Mouse (Mus musculus): ENCODE data around the gene Pptc7. TPM values are rescaled to one million over a fixed set of nuclear protein-coding genes. Genes with fewer than 3 reads are reported as not detected.

The Pptc7 gene
- total and polyA plus RNA-seq, 3 experiments: 77.5 to 133 (median 108) TPM

DNA sequence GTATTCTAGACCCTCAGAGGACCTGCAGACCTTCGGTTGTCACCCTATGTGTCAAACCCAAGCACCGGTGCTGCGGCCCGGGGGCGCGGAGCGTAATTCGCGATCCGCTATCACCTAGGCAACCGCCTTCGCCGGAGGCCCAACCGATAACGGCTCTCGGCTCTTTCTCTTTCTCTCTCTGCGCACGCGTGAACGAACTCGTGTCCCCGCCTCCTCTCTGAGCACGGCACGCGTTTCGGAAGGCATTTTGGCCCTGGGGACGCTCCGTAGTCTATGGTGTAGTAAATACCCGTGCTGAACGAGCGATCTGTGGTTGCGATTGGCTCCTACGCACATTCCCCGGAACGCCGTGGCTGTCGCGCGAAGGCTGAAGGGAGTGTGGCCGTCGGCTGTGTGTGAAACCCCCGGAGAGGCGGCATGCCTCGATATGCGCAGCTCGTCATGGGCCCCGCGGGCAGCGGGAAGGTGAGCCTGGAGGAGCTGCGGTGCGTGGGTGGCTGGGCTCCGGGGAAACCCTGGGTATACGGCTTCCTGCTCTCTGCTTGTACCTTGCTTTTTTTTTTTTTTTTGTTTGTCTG is 88.1 kb downstream of the Pptc7 start, which contains the start of gene Fam216a:
Fam216a (minus strand) TSS at position 173 of the 578 bp plus-strand sequence.
- Histone ChIP-seq H3K9ac (ENCODE audit: low read depth, low read length) (peak within 1 kb of the TSS; percentile 84), H3K36me3 (ENCODE audit: control insufficient read depth, insufficient read depth, low read length) (no peaks in the 10 kb centered on the region), H3K27me3 (ENCODE audit: control insufficient read depth, insufficient read depth, low read length) (no peaks in the 10 kb centered on the region), H3K4me3 (peak within 1 kb of the TSS; percentile 82), H3K27ac (peak within 1 kb of the TSS; percentile 91), H3K79me2 (replicated peaks; ENCODE audit: control insufficient read depth, insufficient read depth, low read length) (no peaks in the 10 kb centered on the region), H3K4me1 (ENCODE audit: control insufficient read depth, insufficient read depth, low read length) (no peaks in the 10 kb centered on the region)
- under 1% methylated on average over 53 of the region's 53 CpGs for WGBS
- intact Hi-C loops (cut with DNase I): loop anchor here (1.0 kb wide), 1 partner anchor 18 kb away; the partner anchor contains the start of genes Rad9b and Vps29
- TF ChIP-seq POLR2A (IDR thresholded peaks at IDR 0.05; ENCODE audit: insufficient read depth, low read depth, low read length) (peak; percentile 73), EP300 (IDR thresholded peaks at IDR 0.05; ENCODE audit: insufficient read depth, low read depth, low read length) (peak; percentile 95), CTCF (IDR thresholded peaks at IDR 0.05) (no peak)
- DNase-seq: peak; percentile 99

DNA sequence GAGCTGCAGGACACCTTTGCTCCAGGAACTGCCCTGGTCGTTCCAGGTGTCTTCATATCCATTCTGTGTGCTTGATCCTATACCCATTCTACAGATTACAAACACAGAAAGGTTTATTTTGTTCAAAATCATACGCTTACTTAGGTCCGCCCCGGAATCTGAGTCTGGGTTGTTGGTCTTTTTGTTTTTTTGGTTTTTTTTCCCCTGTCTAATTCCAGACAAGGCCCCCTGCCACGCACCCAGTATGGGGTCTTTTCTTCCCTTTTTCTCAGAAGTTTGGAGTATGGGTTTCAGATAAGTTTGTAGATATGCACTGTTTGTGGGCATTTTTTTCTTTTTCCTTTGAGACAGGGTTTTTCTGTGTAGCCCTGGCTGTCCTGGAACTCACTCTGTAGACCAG is 88.7 kb downstream of the Pptc7 start:
- whole genome bisulfite sequencing: 2% methylated on average over 5 of the region's 5 CpGs
- H3K4me3 ChIP-seq: peak overlapping the region; percentile 82

More for the DNA sequence above, 88.7 kb downstream of the Pptc7 start:
- Histone ChIP-seq H3K27ac (peak overlapping the region; percentile 91), H3K4me1 (ENCODE audit: control insufficient read depth, insufficient read depth, low read length) (no peaks in the 10 kb centered on the region), H3K27me3 (ENCODE audit: control insufficient read depth, insufficient read depth, low read length) (no peaks in the 10 kb centered on the region), H3K79me2 (replicated peaks; ENCODE audit: control insufficient read depth, insufficient read depth, low read length) (no peaks in the 10 kb centered on the region), H3K36me3 (ENCODE audit: control insufficient read depth, insufficient read depth, low read length) (no peaks in the 10 kb centered on the region), H3K9ac (ENCODE audit: low read depth, low read length) (peak overlapping the region; percentile 84)
- intact Hi-C loops (cut with DNase I): loop anchor here (1.0 kb wide), 1 partner anchor 19 kb away; the partner anchor contains the start of genes Rad9b and Vps29
- TF ChIP-seq CTCF (IDR thresholded peaks at IDR 0.05) (no peak), EP300 (IDR thresholded peaks at IDR 0.05; ENCODE audit: insufficient read depth, low read depth, low read length) (no peak), POLR2A (IDR thresholded peaks at IDR 0.05; ENCODE audit: insufficient read depth, low read depth, low read length) (no peak)
- DNase-seq: no peak

Other genes with a start within 250 kb of the Pptc7 start
- 10 to 100 TPM; 18.1 to 18.4 TPM for gene Cux2, start 234.3 kb upstream of the Pptc7 start, total RNA-seq (2021)
- gene Cux2, start 234.3 kb upstream of the Pptc7 start, polyA plus RNA-seq (2012; rRNA removed): 11.4 and 16.7 TPM in 2 replicates
- over 10,000 TPM; 18,797 to 22,206 TPM for gene Myl2, start 183.4 kb upstream of the Pptc7 start, total RNA-seq (2021)
- 7,725 and 11,177 TPM in 2 replicates for gene Myl2, start 183.4 kb upstream of the Pptc7 start, polyA plus RNA-seq (2012; rRNA removed)
- gene Ccdc63, start 143.5 kb upstream of the Pptc7 start, total RNA-seq (2021): under 1 TPM in 1 of 2 experiments, not detected in 1; 0.16 TPM
- 0.08 and 0.12 TPM in 2 replicates for gene Ccdc63, start 143.5 kb upstream of the Pptc7 start, polyA plus RNA-seq (2012; rRNA removed)
- 100 to 1,000 TPM; 101 to 127 TPM for gene Ppp1cc, start 126.1 kb upstream of the Pptc7 start, total RNA-seq (2021)
- gene Ppp1cc, start 126.1 kb upstream of the Pptc7 start, polyA plus RNA-seq (2012; rRNA removed): 59.7 and 87.8 TPM in 2 replicates
- 1 to 10 TPM in 1 of 2 experiments, under 1 TPM in 1; 0.81 to 1.5 TPM for gene Hvcn1, start 77.6 kb upstream of the Pptc7 start, total RNA-seq (2021)
- gene Hvcn1, start 77.6 kb upstream of the Pptc7 start, polyA plus RNA-seq (2012; rRNA removed): 2.4 and 2.9 TPM in 2 replicates
- 1 to 10 TPM; 3.2 to 3.9 TPM for gene Tctn1, start 19.9 kb upstream of the Pptc7 start, total RNA-seq (2021)
- gene Tctn1, start 19.9 kb upstream of the Pptc7 start, polyA plus RNA-seq (2012; rRNA removed): 9.4 and 9.8 TPM in 2 replicates
- gene Rad9b, start 69.9 kb downstream of the Pptc7 start, total RNA-seq (2021): under 1 TPM; 0.50 to 0.97 TPM
- gene Rad9b, start 69.9 kb downstream of the Pptc7 start, polyA plus RNA-seq (2012; rRNA removed): 2.5 and 3.0 TPM in 2 replicates
- 10 to 100 TPM; 85.4 to 91.4 TPM for gene Vps29, start 70.0 kb downstream of the Pptc7 start, total RNA-seq (2021)
- gene Vps29, start 70.0 kb downstream of the Pptc7 start, polyA plus RNA-seq (2012; rRNA removed): 39.2 and 70.9 TPM in 2 replicates
- 10 to 100 TPM; 23.5 to 28.0 TPM for gene Gpn3, start 87.5 kb downstream of the Pptc7 start, total RNA-seq (2021)
- gene Gpn3, start 87.5 kb downstream of the Pptc7 start, polyA plus RNA-seq (2012; rRNA removed): 19.2 and 19.8 TPM in 2 replicates
- 10 to 100 TPM; 11.1 to 12.3 TPM for gene Fam216a, start 88.0 kb downstream of the Pptc7 start, total RNA-seq (2021)
- 10.7 and 15.3 TPM in 2 replicates for gene Fam216a, start 88.0 kb downstream of the Pptc7 start, polyA plus RNA-seq (2012; rRNA removed)
- 10 to 100 TPM; 91.5 to 98.7 TPM for gene Arpc3, start 107.5 kb downstream of the Pptc7 start, total RNA-seq (2021)
- 89.6 and 97.1 TPM in 2 replicates for gene Arpc3, start 107.5 kb downstream of the Pptc7 start, polyA plus RNA-seq (2012; rRNA removed)
- 10 to 100 TPM; 25.9 to 27.1 TPM for gene Anapc7, start 137.3 kb downstream of the Pptc7 start, total RNA-seq (2021)
- 23.2 and 25.4 TPM in 2 replicates for gene Anapc7, start 137.3 kb downstream of the Pptc7 start, polyA plus RNA-seq (2012; rRNA removed)
- over 10,000 TPM; 11,796 to 13,259 TPM for gene Atp2a2, start 217.9 kb downstream of the Pptc7 start, total RNA-seq (2021)
- 3,546 and 6,285 TPM in 2 replicates for gene Atp2a2, start 217.9 kb downstream of the Pptc7 start, polyA plus RNA-seq (2012; rRNA removed)